ENCODE assay signal across 1 mouse cellular context in genomic region chr5:66209532-66210176, GRCm38 (mm10).
TF ChIP-seq lines count a peak whose summit lies in the region.

No protein-coding gene starts in this region.

TF ChIP-seq in CH12.LX, 34 proteins besides CTCF, POLR2A, EP300 and RAD21 (continued from another document):
- peak; percentile 38; the same call in 1 of the 2 replicates for TF ChIP-seq BHLHE40 (IDR thresholded peaks at IDR 0.05; ENCODE audit: low read depth, low read length)
- no peak for TF ChIP-seq TBP (conservative IDR thresholded peaks at IDR 0.05; ENCODE audit: low read depth, low read length)
- no peak for TF ChIP-seq IRF4 (IDR thresholded peaks at IDR 0.05; ENCODE audit: low read depth, low read length)
- no peak for TF ChIP-seq POLR2AphosphoS2 (IDR thresholded peaks at IDR 0.05; ENCODE audit: low read depth, low read length)
- TF ChIP-seq USF2 (conservative IDR thresholded peaks at IDR 0.05; ENCODE audit: low read depth, low read length) = peak; percentile 81
- no peak for TF ChIP-seq UBTF (IDR thresholded peaks at IDR 0.05; ENCODE audit: low read depth, low read length)
- peak; percentile 70; the same call in 1 of the 2 replicates for TF ChIP-seq RCOR1 (conservative IDR thresholded peaks at IDR 0.05; ENCODE audit: low read depth, low read length)
